Mouse (Mus musculus) C2C12 (cell line): Measurements from ENCODE around the gene Nip7.

Experiments
- CEBPB ChIP-seq: IDR thresholded peaks from one replicate; pipeline ENCODE4 v1.6.1; 2011; ENCODE audit warnings: low read depth, mild to moderate bottlenecking, control low read depth, moderate library complexity
- CTCF ChIP-seq: IDR thresholded peaks from one replicate; pipeline ENCODE4 v1.5.1; 2011; ENCODE audit not compliant: control insufficient read depth, insufficient read depth, insufficient read length
- FOSL1 ChIP-seq: IDR thresholded peaks from one replicate; pipeline ENCODE4 v1.8.0; 2011; ENCODE audit warnings: mild to moderate bottlenecking, low read length; ENCODE audit not compliant: poor library complexity, insufficient read depth, severe bottlenecking
- MAX ChIP-seq: IDR thresholded peaks from one replicate; pipeline ENCODE4 v1.6.1; 2011; ENCODE audit warnings: mild to moderate bottlenecking, control low read depth
- MYOG ChIP-seq: IDR thresholded peaks from one replicate; pipeline ENCODE4 v1.6.1; 2011; ENCODE audit not compliant: control insufficient read depth, insufficient read length; ENCODE audit errors: extremely low read depth
- USF1 ChIP-seq: IDR thresholded peaks from one replicate; pipeline ENCODE4 v1.6.1; 2011; ENCODE audit warnings: low read depth, mild to moderate bottlenecking, control low read depth, moderate library complexity

DNA sequence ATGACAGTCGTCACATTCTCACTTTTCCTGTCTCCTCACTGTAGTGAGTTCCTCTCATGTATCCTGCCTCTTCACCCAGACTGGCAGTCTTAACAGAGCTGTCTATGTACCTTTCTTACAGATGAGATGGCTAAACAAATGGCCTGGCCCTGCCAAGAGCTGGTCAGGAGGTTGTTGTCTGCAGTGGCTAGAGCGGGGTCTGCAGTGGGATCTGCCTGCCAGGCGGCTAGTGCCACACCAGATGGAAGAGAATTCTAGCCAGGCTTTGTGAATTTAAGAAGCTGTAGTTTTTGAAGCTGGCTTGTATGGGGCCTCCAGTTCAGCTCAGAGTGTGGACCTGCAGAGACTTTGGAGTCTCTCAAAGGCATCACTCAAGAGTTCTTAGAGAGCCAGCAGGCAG, 21.0 kb upstream of the Nip7 start:
- TF ChIP-seq CTCF, result no peak
- no peak for TF ChIP-seq USF1
- TF ChIP-seq MAX, result no peak
- no peak for TF ChIP-seq MYOG
- no peak for TF ChIP-seq CEBPB
- no peak for TF ChIP-seq FOSL1
